Mouse (Mus musculus): ENCODE measurements around the gene Hba-x.
"Not testable (repeated sequence)": the region's sequence is repeated elsewhere in the genome, so short reads cannot be mapped to it uniquely, and the experiment has no call there.

Gene Hba-x

DNA sequence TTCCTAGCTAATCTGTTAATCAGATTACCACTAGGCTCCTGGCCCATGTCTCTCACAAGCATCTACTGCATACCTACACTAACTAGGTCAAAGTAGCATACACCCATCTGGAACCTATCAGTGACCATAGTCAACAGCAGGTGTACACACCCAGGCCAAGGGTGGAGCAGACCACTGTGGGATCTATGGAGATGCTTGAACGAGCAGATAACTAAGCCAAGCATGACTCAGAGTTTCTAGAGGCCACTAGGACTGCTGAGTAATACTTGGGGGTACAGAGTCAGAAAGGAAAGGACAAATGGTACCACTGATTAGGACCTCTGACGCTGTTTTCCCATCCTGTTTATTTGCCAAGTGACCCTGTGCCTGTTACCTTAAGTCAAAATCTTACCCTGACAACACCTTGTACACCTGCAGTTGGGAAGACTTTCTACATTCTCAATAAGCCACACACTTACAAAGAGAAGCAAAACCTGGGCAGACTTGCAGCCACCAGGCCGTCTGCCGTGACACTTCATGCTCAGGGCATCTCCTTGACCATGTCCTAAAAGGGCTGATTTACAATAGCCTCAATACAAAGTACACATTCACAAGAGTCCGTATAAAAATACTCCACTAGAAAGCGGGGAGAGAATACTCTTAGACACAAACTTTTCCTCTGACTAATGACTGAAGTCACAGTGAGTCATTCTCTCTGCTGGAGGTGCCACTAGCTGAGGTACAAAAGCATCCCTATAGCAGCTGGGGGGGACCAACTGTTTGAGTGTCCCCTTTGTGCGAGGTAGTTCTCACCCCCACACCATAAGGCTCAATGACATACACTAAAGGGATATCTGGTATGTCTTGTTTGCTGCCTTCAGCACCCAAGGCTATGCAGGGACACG is 25.1 kb upstream of the Hba-x start:
- DNase-seq (ENCODE audit: low read depth, low spot score), result no peak

GRCm38 (mm10) chr11:32253121-32253520 is 23.1 kb upstream of the Hba-x start:
- DNase-seq (ENCODE audit: low read depth, low spot score), result no peak

DNA sequence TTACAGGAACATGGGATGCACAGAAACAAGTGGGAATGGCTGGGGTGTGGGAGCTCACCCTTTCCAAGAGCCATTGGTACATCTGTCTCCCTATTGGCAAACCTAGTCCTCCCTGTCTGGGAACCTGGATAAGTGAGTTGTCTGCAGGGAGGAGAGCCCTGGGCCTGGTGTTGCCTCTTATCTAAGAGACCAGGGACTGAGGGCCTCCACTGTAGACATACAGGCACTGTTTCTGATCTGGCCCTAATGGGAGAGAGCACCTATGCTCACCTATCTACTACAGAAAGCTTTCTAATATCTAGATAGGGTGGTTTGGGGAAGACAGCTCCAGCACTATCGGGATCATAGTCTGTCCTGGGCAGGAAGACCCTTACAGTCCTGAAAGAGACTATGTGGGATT is 20.1 kb upstream of the Hba-x start:
- DNase-seq (ENCODE audit: low read depth, low spot score), result no peak

- no peak for DNase-seq (ENCODE audit: low read depth, low spot score)
These were observed 19.6 kb upstream of the Hba-x start for GRCm38 (mm10) chr11:32256566-32256965.

DNA sequence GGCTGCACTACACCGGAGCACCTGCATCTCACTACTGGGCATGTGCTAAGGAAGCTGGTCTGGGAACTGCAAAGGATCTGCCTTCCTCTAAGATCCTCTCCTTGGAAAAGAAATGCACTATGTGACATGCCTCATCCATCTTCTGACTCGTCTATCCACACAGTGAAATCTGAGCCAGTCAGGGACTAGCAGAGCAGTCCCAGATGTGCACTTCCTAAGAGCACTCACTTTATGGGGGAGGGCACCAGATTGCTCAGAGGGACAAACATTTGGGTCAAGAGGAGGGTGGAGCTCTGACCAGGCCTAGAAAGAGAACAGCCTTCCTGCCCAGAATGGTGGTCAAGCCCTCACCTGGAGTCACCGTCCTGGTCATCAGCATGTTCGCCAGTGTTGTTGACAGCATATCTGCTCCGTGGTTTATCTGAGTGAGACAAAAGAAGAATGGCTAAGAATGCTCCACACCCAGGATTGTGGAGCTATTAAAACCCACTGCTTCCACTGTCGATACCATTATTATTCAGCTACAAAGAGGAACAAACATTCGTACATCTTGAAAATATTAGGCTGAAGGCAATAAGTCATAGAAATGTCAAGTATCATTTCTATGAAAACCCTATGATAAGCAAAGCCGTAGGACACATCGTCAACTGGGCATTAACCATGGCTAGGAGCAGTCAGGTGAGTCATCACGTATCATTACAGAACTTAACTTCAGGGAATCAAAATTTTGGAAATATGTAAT is 13.4 kb upstream of the Hba-x start:
- no peak for DNase-seq (ENCODE audit: low read depth, low spot score)

DNA sequence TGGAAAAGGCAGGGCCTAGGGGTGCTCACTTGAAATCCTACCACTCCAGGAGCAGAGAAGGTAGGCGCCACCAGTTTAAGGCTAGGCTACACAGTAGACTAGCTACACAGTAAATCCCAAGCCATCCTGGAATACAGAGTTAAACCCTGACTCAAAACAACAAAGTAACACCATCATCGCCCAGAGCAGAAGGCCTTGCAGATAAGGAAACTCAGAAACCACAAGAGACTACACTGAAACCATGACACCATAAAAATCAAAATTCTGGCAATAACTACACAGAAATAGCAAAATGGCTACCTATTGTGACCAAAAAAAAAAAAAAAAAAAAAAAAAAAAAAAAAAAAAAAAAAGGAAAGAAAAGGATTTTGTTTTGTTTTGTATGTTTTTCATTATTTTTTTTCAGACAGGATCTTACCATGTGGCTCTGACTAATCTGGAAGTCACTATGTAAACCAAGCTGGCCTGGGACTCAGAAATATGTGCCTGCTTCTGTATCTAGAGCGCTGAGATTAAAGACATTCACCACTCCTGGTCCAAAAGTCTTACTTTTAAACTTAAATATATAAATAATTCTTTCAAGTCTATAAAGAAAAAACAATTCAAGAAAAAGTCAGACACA is 11.0 kb upstream of the Hba-x start:
- DNase-seq (ENCODE audit: low read depth, low spot score), result no peak

- no peak for DNase-seq (ENCODE audit: low read depth, low spot score)
These were observed 10.0 kb upstream of the Hba-x start for GRCm38 (mm10) chr11:32266194-32266593.

- no peak for DNase-seq (ENCODE audit: low read depth, low spot score)
These were observed 9.4 kb upstream of the Hba-x start for GRCm38 (mm10) chr11:32266776-32267175.

DNA sequence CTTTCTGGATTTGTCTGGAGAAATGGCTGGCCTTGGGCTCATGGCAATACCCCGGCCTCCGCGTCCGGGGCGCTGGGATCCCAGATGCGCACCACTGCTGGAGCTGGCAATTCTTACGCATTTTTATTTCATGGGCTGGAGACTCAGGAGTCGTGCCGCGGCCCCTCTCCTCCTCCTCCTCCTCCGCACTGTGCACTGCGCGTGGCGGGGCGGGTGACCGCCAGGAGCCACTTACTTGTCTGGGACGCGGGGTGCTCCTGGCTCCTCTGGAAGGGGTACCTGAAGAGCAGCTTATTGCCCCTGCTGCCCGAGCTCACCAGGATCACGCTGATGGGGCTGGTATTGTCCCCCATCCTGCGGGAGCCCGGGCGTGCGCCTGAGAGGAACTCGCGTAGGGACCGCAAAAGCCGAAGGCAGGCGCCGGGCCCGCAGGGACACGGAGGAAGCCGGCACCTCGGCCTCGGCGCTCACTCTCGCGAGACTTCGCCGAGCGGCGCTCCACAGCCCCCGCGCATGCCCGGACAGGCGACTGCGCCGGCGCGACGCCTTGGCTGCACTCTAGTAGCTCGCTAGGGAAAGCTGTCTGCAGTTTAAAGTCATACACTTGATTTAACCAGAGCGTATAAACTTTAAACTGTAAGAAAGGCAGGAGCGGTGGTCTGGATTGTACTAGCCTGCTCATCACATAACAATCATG is 8.9 kb upstream of the Hba-x start, which contains the start of gene Nprl3:
TSS of gene Nprl3 (minus strand) at position 520 of the 697 bp plus-strand sequence.
- DNase-seq (ENCODE audit: low read depth, low spot score), result peak; percentile 92

DNA sequence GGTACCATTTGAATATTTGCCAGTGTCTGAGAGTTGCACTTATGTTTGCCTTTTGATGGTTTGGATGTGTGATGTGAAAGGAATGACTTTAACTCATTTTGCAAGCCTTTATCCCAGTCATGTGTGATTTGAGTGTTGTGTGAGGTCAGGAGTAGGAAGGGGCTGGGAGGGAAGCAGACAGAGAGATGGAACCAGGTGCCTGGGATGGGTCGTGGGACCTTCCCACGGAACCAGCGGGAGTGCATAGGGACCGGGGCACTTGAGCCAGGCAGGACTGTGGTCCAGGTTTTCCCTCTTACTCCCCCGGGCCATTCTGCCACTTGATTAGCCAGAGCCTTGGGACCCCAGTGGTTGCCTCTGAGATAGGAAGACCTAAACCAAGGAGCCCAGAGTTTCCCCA is 8.2 kb upstream of the Hba-x start:
- DNase-seq (ENCODE audit: low read depth, low spot score), result peak; percentile 37

DNA sequence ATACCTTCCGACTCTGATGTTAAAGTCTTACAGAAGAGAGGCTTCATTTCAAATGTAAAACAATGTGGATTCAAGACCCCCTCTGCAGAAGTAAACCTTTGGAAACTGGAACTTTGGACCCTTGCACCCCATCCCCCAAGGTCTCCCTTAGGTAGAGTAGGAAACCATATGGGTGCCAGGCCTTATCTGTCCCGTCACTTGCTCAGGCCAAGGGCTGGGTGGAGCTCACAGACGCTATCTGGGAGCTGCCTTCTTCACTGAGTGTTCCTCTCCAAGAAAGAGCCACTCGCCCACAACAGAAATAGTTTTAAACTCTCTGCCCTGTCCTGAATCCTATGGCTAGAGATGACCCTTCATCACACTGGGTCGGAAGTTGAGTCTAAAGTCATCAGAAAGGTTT is 7.2 kb upstream of the Hba-x start:
- no peak for DNase-seq (ENCODE audit: low read depth, low spot score)

- DNase-seq (ENCODE audit: low read depth, low spot score), result no peak
These were observed 5.0 kb upstream of the Hba-x start for GRCm38 (mm10) chr11:32271178-32271577.

DNA sequence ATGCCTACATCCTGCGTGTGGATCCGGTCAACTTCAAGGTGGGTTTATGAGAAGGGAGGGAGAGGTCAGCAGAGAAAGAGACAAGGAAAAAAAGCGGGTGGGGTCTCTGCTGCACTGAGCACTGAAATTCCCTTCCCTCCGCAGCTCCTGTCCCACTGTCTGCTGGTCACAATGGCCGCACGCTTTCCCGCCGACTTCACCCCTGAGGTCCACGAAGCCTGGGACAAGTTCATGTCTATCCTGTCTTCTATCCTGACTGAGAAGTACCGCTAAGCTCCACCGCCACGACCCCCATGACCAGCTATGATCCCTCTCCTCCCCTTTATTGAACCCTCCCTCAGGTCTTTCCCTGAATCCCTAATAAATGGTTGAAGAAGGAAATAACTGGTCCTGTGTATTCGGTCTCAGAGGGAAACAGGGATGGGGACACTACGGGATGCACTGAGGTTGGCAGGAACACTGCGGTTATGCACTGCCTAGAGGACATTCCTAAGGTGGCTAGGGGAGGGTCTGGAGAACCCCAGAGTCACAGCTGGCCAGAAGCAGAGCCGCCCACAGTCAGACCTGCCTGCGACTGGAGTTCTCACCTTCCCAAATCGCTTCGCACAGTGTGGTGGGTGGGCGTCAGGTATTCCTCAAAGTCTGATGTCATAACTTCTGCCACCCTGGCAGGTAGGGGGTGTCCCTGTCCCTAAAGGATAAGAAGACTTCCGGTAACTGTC is 1.7 kb downstream of the Hba-x start:
- no peak for DNase-seq (ENCODE audit: low read depth, low spot score)

- no peak for DNase-seq (ENCODE audit: low read depth, low spot score)
These were observed 2.3 kb downstream of the Hba-x start for GRCm38 (mm10) chr11:32278458-32278957.

- no peak for DNase-seq (ENCODE audit: low read depth, low spot score)
These were observed 4.4 kb downstream of the Hba-x start for GRCm38 (mm10) chr11:32280646-32281045.

GRCm38 (mm10) chr11:32281416-32282144 is 5.4 kb downstream of the Hba-x start:
- no peak for DNase-seq (ENCODE audit: low read depth, low spot score)

DNA sequence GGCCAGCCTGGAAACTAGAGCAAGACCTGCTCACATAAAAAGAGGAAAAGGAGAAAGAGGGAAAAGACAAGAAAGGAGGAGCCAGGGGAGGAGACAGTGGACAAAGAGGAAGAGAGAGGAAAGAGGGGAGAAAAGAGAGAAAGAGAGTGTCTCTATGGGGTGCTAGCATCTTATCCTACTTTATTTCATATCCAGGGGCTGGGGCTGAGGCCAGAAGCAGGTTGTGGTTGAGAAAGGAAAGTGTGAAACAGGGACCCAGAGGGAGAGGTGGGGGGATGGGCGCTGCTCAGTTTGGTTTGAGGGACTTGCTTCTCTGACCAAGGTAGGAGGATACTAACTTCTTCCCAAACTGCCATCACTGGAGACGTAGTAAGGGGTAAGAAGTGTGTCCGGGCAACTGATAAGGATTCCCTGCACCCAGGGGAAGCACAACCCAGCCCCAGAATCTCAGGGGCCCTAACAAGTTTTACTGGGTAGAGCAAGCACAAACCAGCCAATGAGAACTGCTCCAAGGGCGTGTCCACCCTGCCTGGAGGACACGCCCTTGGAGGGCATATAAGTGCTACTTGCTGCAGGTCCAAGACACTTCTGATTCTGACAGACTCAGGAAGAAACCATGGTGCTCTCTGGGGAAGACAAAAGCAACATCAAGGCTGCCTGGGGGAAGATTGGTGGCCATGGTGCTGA is 7.0 kb downstream of the Hba-x start, which contains the start of gene Hba-a1:
TSS of gene Hba-a1 (plus strand) at position 421 of the 687 bp plus-strand sequence.
- not testable (repeated sequence) for DNase-seq (ENCODE audit: low read depth, low spot score)

- not testable (repeated sequence) for DNase-seq (ENCODE audit: low read depth, low spot score)
These were observed 8.4 kb downstream of the Hba-x start for GRCm38 (mm10) chr11:32284582-32284981.

DNA sequence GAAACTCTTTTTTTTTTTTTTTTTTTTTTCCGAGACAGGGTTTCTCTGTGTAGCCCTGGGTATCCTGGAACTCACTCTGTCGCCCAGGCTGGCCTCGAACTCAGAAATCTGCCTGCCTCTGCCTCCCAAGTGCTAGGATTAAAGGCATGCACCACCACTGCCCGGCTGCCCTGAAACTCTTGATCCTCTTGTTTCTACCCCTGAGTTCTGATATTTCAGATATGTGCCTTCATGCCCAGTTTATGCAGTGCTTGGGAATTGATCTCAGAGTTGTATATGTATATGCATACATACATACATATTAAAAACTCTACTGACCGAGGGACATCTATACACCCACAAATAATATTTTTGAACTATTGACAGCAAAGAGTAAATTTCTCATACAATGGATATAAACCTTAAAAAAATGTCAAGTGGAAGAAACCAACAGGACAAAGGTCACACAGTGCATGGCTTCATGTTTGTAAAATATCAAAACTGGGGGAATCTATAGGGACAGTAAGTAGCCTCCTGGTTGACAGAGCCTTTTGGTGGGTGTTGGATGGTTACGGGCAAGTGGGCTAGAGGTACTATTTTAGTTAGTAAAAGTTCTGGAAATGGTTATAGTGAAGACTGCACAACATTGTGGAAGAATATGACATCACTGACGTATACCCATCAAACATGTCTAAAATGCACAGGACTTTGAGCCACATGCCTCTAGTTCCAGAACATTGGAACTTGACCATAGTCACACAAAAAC is 9.0 kb downstream of the Hba-x start:
- no peak for DNase-seq (ENCODE audit: low read depth, low spot score)

All from R1 (cell line).